Mouse (Mus musculus) fat pad, adult 2 months (tissue): ENCODE data around the gene Crtac1.

Experiments
- DNase-seq: peaks from one replicate; pipeline ENCODE4 v3.0.0-alpha.2; 2011; ENCODE audit warnings: low read depth, low spot score; ENCODE audit errors: extremely low read depth

Gene Crtac1

GRCm38 (mm10) chr19:42290954-42291661 is 140.5 kb downstream of the Crtac1 start:
- DNase-seq: no peak

GRCm38 (mm10) chr19:42288361-42288760 is 143.2 kb downstream of the Crtac1 start:
- no peak for DNase-seq

GRCm38 (mm10) chr19:42284178-42284577 is 147.4 kb downstream of the Crtac1 start:
- no peak for DNase-seq

GRCm38 (mm10) chr19:42279611-42280010 is 152.0 kb downstream of the Crtac1 start:
- DNase-seq: no peak

GRCm38 (mm10) chr19:42278461-42278860 is 153.1 kb downstream of the Crtac1 start:
- DNase-seq: no peak

DNA sequence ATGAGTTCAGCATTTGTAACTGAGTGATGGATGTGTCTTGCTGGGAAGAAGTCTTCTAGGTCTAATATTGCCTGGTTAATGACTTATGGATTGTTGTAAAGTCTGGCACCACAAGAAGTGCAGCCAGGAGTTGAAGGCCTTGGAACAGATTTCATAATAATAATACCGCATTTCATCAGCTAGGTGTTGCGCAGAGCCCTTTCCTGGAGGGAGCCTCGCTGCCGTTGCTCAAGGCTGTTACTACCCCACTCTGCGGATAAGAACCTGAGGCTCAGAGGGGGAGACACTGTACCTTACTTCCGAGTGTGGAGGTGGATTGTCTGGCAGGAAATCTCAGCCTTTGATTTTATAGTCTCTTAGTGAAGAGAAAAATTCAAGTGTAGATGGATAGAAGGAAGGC is 154.3 kb downstream of the Crtac1 start:
- DNase-seq: no peak

GRCm38 (mm10) chr19:42272003-42272963 is 159.3 kb downstream of the Crtac1 start:
- no peak for DNase-seq

GRCm38 (mm10) chr19:42271182-42271581 is 160.4 kb downstream of the Crtac1 start:
- DNase-seq: no peak

DNA sequence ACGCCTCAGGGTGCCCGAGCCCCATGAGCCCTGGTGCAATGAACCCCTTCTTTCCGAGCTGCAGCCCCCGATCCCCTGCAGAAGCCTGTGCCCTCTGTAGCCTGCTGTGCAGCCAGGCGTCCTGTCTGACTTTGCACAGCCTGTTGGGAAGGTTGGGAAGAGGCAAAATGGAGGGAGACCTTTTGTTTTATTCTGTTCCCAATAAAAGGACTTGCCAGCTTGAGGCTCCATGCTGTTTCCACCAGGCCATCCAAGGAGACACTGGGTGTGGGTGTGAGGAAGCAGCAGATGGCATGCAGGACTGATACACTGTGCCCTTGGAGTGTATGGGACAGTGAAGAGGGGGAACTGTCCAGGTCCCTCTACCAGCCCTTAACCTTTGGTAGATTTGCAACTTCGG is 161.5 kb downstream of the Crtac1 start:
- DNase-seq: no peak

DNA sequence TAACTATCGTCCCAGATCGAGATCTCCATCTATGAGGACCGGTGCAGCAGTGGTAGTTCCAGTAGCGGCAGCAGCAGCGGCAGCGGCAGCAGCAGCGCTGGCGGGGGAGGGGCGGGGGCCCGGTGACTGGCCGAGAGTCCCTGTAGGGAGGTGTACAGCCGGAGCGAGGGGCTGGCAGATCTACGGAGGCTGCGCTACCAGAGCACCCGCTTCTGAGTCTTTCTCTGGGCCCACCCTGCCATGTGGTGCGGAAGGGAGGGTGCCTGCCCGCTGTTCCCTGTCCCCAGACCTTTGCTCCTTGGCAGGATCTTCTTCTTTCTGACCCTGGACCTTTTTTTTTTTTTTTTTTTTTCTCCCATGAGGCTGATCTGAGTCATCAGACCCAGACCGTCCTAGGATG is 163.2 kb downstream of the Crtac1 start:
- DNase-seq: no peak

DNA sequence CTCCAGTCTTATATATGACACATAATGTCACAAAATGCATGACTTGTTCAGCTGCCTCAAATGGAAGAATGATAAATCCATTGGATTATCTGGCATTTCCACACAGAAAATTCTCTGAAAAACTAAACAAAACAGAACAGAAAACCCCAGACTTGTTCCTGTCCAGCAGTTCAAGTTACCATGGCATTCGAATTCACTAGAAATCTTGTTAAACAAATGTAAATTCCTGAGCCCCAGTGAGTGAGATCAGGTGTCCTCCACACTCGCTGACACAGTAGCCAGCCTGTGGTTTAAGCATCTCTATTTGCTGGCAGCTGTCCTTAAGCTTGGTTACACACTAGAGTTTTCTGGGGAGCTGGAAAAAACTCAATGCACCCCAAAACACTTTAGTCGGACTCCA is 168.1 kb downstream of the Crtac1 start:
- DNase-seq: no peak

DNA sequence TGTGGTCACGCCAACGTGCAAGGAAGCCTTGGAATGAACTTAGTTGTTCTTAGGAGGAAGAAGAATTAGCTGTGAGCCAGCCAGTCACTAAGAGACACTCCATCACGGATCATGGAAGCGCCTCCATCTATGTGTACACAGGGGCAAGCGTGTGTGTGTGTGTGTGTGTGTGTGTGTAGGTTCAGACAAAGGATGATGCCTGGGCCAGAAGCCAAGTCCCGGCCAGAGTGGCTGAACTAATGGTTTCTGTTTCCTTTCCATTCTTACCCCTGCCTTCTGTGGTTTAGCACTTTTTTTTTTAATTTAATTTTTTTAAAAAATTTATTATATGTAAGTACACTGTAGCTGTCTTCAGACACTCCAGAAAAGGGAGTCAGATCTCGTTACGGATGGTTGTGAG is 171.1 kb downstream of the Crtac1 start:
- DNase-seq: no peak

DNA sequence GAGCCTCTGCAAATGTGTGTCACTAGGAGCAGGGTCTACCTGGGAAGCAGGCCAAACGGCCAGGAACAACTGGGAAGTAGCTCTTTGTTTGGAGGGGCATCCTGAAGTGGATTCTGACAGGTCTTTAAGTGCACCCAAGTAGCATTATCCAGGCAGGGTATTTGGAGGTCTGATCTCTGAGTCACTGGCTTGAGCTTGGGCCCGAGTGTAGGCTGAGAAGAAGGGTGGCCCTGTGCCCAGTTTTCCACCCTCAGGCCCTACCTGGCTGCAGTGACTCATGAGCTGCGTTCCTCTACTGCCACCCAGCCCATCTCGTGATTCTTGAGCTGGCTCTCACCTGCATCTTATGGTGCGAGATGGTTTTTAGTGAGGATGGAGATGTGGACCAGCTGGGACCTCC is 173.0 kb downstream of the Crtac1 start:
- peak; percentile 18 for DNase-seq

DNA sequence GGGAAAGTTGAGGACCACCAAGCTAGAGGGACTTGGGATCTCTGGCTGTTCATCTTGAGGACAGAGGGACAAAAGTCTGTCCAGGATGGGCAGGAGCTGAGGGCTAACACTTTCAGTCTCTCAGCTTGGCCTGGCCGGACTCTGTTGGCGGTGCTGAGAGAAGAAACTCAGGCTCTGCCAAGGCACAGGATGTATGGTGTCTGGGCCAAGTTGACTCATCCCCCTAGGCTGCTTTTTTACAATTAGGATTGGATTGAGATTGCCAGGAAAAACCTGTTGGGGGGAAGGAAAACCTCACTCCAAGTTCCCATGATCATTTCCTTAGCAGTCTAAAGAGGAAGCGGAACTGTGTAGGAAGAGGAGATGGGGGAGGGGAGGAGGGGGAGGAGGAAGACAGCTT is 173.6 kb downstream of the Crtac1 start:
- peak; percentile 23 for DNase-seq

- no peak for DNase-seq
Measured at GRCm38 (mm10) chr19:42257241-42257635, 174.3 kb downstream of the Crtac1 start.

- DNase-seq: no peak
Measured at GRCm38 (mm10) chr19:42256611-42257240, 174.9 kb downstream of the Crtac1 start.

DNA sequence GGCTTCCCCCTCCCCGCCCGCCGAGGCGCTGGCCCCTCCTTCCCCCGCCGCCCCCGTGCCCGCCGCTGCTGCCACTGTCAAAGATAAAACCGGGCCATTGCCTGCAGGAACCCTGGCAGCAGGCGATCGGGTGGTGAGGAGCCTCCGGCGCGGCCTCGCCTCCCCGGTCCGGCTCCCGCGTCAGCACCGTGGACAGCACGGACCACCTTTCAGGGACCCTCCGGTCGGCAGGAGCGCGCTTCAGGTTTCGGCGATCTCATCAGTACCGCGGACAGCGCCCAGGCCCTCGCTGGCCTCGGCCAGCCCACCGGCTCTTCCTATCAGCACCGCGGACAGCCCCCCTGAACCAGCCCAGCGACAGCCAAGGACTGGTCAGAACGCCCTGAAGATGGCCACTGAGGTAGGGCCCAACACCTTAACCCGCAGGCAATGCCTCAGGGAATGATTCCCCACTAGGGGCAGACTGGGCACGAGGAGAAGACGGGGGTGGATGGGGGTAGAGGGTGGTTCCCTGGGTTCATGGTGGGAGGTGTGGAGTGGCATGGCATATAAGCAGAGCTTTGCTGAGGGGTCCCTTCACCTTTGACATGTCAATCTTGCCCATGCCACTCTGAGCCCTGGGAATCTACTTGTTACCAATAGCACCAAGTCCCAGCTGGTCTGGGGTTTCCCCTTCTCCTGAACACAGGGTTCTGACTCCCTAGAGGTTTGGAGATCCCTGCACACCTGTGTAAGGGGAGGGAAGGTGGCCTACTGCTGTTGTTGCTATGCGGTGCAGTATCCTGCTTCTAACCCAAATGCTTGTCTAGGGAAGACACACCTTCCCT is 175.6 kb downstream of the Crtac1 start:
- DNase-seq: no peak

GRCm38 (mm10) chr19:42255438-42255783 is 176.2 kb downstream of the Crtac1 start:
- no peak for DNase-seq

GRCm38 (mm10) chr19:42249976-42250914 is 181.3 kb downstream of the Crtac1 start:
- no peak for DNase-seq

- DNase-seq: no peak
Measured at GRCm38 (mm10) chr19:42247519-42247918, 184.1 kb downstream of the Crtac1 start, which contains the start of gene Golga7b. TSS of gene Golga7b (plus strand) at chr19:42247574.
